Mouse (Mus musculus): Measurements from ENCODE around the gene Exoc7. TPM values are rescaled to one million over a fixed set of nuclear protein-coding genes. Genes with fewer than 3 reads are reported as not detected.
A peak's percentile ranks its signal among the peaks of the same experiment; 100 is the strongest.

The Exoc7 gene
- polyA plus RNA-seq, 1 experiment from 2014 or later, result 54.6 TPM

- 68% methylated on average over 7 of the region's 7 CpGs for WGBS
Observed at GRCm38 (mm10) chr11:116326963-116327603, 20.1 kb upstream of the Exoc7 start.

GRCm38 (mm10) chr11:116318719-116319659, 12.0 kb upstream of the Exoc7 start:
- no peaks in the 10 kb centered on the region for H3K27me3 ChIP-seq (replicated peaks; ENCODE audit: control insufficient read depth, insufficient read depth, low read length)
- H3K4me1 ChIP-seq (ENCODE audit: control insufficient read depth, insufficient read depth, low read length), result no peaks in the 10 kb centered on the region
- no peaks in the 10 kb centered on the region for H3K36me3 ChIP-seq (ENCODE audit: control insufficient read depth, insufficient read depth, low read length)
- peak overlapping the region; percentile 55 for H3K4me3 ChIP-seq (ENCODE audit: low read length)
- peak overlapping the region; percentile 80 for H3K9ac ChIP-seq (ENCODE audit: low read depth, low read length)
- 2% methylated on average over 41 of the region's 41 CpGs for WGBS
- H3K27ac ChIP-seq (ENCODE audit: low read length), result no peak overlapping the region
- peak; percentile 91 for ATAC-seq
- peak overlapping the region; percentile 100 for H3K4me2 ChIP-seq (ENCODE audit: low read depth, low read length)
- H3K9me3 ChIP-seq (ENCODE audit: control insufficient read depth, low read length), result no peaks in the 10 kb centered on the region

More at GRCm38 (mm10) chr11:116326963-116327603, 20.1 kb upstream of the Exoc7 start:
- no peaks in the 10 kb centered on the region for H3K27me3 ChIP-seq (replicated peaks; ENCODE audit: control insufficient read depth, insufficient read depth, low read length)
- no peak overlapping the region for H3K4me3 ChIP-seq (ENCODE audit: low read length)
- H3K9me3 ChIP-seq (ENCODE audit: control insufficient read depth, low read length), result no peaks in the 10 kb centered on the region
- no peak for ATAC-seq
- H3K4me1 ChIP-seq (ENCODE audit: control insufficient read depth, insufficient read depth, low read length), result peaks cover 9% of the 10 kb centered on the region
- H3K4me2 ChIP-seq (ENCODE audit: low read depth, low read length), result no peak overlapping the region
- H3K27ac ChIP-seq (ENCODE audit: low read length), result no peak overlapping the region
- no peak overlapping the region for H3K9ac ChIP-seq (ENCODE audit: low read depth, low read length)
- no peaks in the 10 kb centered on the region for H3K36me3 ChIP-seq (ENCODE audit: control insufficient read depth, insufficient read depth, low read length)

DNA sequence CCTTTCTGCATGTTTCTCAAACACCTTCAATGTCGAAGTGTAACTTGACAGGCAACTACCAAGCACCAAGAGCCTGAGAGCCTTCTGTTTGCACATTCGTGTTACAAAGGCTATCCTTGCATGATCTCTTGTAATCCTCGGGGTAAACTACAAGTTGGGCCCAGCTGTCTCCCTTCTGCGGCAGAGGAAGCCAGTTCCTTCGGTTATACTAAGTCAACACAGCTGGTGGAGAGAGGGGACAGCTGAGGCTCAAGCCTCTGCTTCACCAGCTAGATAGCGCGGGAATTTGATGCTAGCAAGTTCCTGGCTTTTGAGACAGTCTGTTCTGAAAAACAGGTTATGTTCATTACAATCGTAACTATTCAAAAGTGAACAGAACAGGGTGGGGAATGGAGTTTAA, 5.3 kb upstream of the Exoc7 start:
- no peak overlapping the region for H3K4me3 ChIP-seq (ENCODE audit: low read length)
- 31% methylated on average over 8 of the region's 8 CpGs for WGBS
- no peaks in the 10 kb centered on the region for H3K27me3 ChIP-seq (replicated peaks; ENCODE audit: control insufficient read depth, insufficient read depth, low read length)
- H3K36me3 ChIP-seq (ENCODE audit: control insufficient read depth, insufficient read depth, low read length), result no peaks in the 10 kb centered on the region
- ATAC-seq, result peak; percentile 54; the same call in 1 of the 2 replicates
- no peak overlapping the region for H3K4me2 ChIP-seq (ENCODE audit: low read depth, low read length)
- no peak overlapping the region for H3K27ac ChIP-seq (ENCODE audit: low read length)
- no peak overlapping the region for H3K9ac ChIP-seq (ENCODE audit: low read depth, low read length)
- H3K9me3 ChIP-seq (ENCODE audit: control insufficient read depth, low read length), result no peaks in the 10 kb centered on the region
- no peaks in the 10 kb centered on the region for H3K4me1 ChIP-seq (ENCODE audit: control insufficient read depth, insufficient read depth, low read length)

DNA sequence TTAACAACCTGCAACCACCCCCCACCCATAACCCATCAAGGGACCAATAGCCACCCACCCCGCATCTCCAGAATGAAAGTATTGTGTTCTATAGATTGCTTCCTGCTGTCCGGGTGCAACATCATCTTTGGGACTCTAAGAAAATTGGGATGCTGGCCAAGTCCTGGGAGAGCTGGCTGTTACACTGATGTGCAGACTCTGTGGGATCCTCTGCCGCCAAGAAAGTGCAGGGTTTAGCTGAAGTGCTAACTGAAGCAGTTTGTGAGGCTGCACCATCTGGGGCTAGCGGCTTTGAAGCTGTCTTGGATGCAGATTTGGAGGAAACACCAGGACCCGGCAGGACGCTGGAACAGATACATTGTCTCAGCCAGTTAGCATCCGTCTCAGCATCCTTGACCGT, 4.1 kb upstream of the Exoc7 start:
- no peak overlapping the region for H3K9ac ChIP-seq (ENCODE audit: low read depth, low read length)
- WGBS, result 42% methylated on average over 8 of the region's 8 CpGs
- H3K4me2 ChIP-seq (ENCODE audit: low read depth, low read length), result no peak overlapping the region
- H3K4me3 ChIP-seq (ENCODE audit: low read length), result no peak overlapping the region
- H3K27ac ChIP-seq (ENCODE audit: low read length), result no peak overlapping the region
- H3K9me3 ChIP-seq (ENCODE audit: control insufficient read depth, low read length), result no peaks in the 10 kb centered on the region
- H3K27me3 ChIP-seq (replicated peaks; ENCODE audit: control insufficient read depth, insufficient read depth, low read length), result no peaks in the 10 kb centered on the region
- H3K4me1 ChIP-seq (ENCODE audit: control insufficient read depth, insufficient read depth, low read length), result peaks cover 5% of the 10 kb centered on the region; the same call in 1 of the 2 replicates
- no peaks in the 10 kb centered on the region for H3K36me3 ChIP-seq (ENCODE audit: control insufficient read depth, insufficient read depth, low read length)
- ATAC-seq, result no peak

DNA sequence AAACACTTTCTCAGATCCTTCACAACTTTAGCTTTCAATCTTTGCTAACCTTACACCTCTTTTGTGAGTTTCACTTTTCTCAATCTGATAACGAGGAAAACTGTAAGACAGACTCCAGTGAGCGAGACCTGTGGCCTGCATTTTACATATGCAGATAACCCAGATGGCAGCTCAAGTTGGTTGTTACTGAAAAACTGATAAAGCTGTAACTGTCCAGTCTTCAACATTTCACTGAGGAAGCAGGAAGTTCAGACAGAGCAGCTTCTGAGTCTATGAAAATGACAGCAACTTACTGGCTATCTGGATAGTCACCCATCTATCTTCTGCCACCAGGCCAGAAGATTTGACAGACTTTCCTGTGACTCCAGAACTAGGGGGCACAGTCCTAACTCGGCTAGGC, 2.6 kb upstream of the Exoc7 start:
- Histone ChIP-seq H3K4me2 (ENCODE audit: low read depth, low read length) (no peak overlapping the region), H3K27me3 (replicated peaks; ENCODE audit: control insufficient read depth, insufficient read depth, low read length) (no peaks in the 10 kb centered on the region), H3K9me3 (ENCODE audit: control insufficient read depth, low read length) (no peaks in the 10 kb centered on the region), H3K36me3 (ENCODE audit: control insufficient read depth, insufficient read depth, low read length) (no peaks in the 10 kb centered on the region), H3K9ac (ENCODE audit: low read depth, low read length) (no peak overlapping the region), H3K4me3 (ENCODE audit: low read length) (no peak overlapping the region), H3K4me1 (ENCODE audit: control insufficient read depth, insufficient read depth, low read length) (peaks cover 7% of the 10 kb centered on the region), H3K27ac (ENCODE audit: low read length) (no peak overlapping the region)
- no peak for ATAC-seq
- WGBS, result 74% methylated on average over 3 of the region's 3 CpGs

DNA sequence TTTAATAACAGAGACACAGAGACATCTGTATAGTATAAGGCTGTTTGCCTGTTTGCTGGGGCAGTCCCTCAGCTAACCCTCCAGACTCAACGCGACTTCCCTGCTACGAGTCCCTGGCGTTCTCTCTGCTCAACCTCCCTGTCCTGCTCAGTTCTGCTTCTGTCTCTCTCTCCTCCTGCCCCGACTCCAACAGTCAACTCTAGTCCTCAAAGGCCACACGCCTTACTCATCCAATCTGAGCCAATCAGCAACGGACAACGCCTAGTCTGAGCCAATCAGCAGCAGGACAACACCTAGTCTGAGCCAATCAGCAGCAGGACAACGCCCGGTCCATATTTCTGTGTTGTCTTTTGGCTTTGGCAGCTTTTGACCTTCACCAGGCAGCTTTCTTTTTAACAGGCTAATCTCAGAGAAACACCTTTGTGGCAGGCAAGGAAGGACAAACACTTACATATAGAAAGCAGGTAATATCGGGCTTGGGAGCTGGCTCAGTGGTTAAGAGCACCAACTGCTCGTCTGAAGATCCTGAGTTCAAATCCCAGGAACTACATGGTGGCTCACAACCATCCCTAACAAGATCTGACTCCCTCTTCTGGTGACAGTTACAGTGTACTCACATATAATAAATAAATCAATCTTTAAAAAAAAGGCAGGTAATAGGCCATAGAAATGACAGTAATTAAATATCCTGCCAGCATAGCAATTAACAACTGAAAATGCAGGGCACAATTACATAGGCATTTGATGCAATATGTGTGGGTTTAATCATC, 914 bp upstream of the Exoc7 start:
- Histone ChIP-seq H3K36me3 (ENCODE audit: control insufficient read depth, insufficient read depth, low read length) (no peaks in the 10 kb centered on the region), H3K4me3 (ENCODE audit: low read length) (no peak overlapping the region), H3K9me3 (ENCODE audit: control insufficient read depth, low read length) (no peaks in the 10 kb centered on the region), H3K4me2 (ENCODE audit: low read depth, low read length) (no peak overlapping the region), H3K9ac (ENCODE audit: low read depth, low read length) (no peak overlapping the region), H3K27ac (ENCODE audit: low read length) (no peak overlapping the region), H3K4me1 (ENCODE audit: control insufficient read depth, insufficient read depth, low read length) (peaks cover 7% of the 10 kb centered on the region), H3K27me3 (replicated peaks; ENCODE audit: control insufficient read depth, insufficient read depth, low read length) (no peaks in the 10 kb centered on the region)
- ATAC-seq, result no peak
- 87% methylated on average over 12 of the region's 12 CpGs for WGBS

GRCm38 (mm10) chr11:116306126-116306982, 679 bp downstream of the Exoc7 start:
- Histone ChIP-seq H3K9ac (ENCODE audit: low read depth, low read length) (peak overlapping the region; percentile 87), H3K4me1 (ENCODE audit: control insufficient read depth, insufficient read depth, low read length) (peaks cover 7% of the 10 kb centered on the region), H3K27ac (ENCODE audit: low read length) (peak overlapping the region; percentile 37), H3K36me3 (ENCODE audit: control insufficient read depth, insufficient read depth, low read length) (no peaks in the 10 kb centered on the region; the same call in 1 of the 2 replicates), H3K27me3 (replicated peaks; ENCODE audit: control insufficient read depth, insufficient read depth, low read length) (no peaks in the 10 kb centered on the region), H3K9me3 (ENCODE audit: control insufficient read depth, low read length) (no peaks in the 10 kb centered on the region), H3K4me3 (ENCODE audit: low read length) (peak overlapping the region; percentile 83), H3K4me2 (ENCODE audit: low read depth, low read length) (peak overlapping the region; percentile 89)
- peak; percentile 93 for ATAC-seq
- WGBS, result under 1% methylated on average over 53 of the region's 53 CpGs

DNA sequence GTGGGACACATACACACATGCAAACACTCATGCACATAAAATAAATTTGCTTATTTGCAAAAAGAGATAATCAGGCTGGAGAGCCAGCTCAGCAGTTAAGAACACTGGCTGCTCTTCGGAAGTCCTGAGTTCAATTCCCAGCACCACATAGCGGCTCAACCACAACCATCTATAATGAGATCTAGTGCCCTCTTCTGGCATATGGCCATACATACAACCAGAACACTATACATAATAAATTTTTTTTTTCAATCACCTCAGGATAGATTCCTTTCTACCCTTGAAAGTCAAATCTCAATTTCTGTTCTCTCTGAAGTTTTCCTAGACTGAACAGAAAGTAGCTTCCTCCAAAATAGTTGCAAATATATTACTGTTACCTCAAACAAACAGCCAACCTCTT, 1.6 kb downstream of the Exoc7 start:
- WGBS, result 94% methylated on average over 2 of the region's 2 CpGs
- peak overlapping the region; percentile 89 for H3K4me2 ChIP-seq (ENCODE audit: low read depth, low read length)
- H3K9me3 ChIP-seq (ENCODE audit: control insufficient read depth, low read length), result no peaks in the 10 kb centered on the region
- no peak overlapping the region for H3K27ac ChIP-seq (ENCODE audit: low read length)
- H3K4me1 ChIP-seq (ENCODE audit: control insufficient read depth, insufficient read depth, low read length), result peaks cover 7% of the 10 kb centered on the region
- no peak overlapping the region for H3K9ac ChIP-seq (ENCODE audit: low read depth, low read length)
- H3K36me3 ChIP-seq (ENCODE audit: control insufficient read depth, insufficient read depth, low read length), result peaks cover 2% of the 10 kb centered on the region
- peak overlapping the region; percentile 83; the same call in 1 of the 2 replicates for H3K4me3 ChIP-seq (ENCODE audit: low read length)
- no peak for ATAC-seq
- H3K27me3 ChIP-seq (replicated peaks; ENCODE audit: control insufficient read depth, insufficient read depth, low read length), result no peaks in the 10 kb centered on the region

All from intestine, embryonic 16.5 days (tissue).